Mouse (Mus musculus): ENCODE results near the gene Parp3.

The Parp3 gene

GRCm38 (mm10) chr9:106421033-106421864 is 55.5 kb downstream of the Parp3 start:
- DNase-seq (ENCODE audit: low spot score) = no peak

- no peak for DNase-seq (ENCODE audit: low spot score)
Measured at GRCm38 (mm10) chr9:106420608-106421007, 56.1 kb downstream of the Parp3 start.

Data from T-cell, adult 2 months (primary cell).